Mouse (Mus musculus) testis, adult 2 months (tissue): ENCODE measurements at regions not wholly inside any gene's neighbourhood (a gene's known extent, or its start where the extent isn't known, plus 50 kb on each side); places are given as distances from the start of the nearest gene placed in this dataset.

Experiments used
- CTCF ChIP-seq: fragments of 200-500 bp; IDR thresholded peaks from 2 replicates; pipeline ENCODE4 v1.5.1; 2012; ENCODE audit warnings: low read depth, mild to moderate bottlenecking, inconsistent platforms, low read length, moderate library complexity; ENCODE audit not compliant: control insufficient read depth, insufficient read depth, insufficient replicate concordance
- POLR2A ChIP-seq: fragments of 200-500 bp; IDR thresholded peaks from 2 replicates; pipeline ENCODE4 v1.6.1; 2012; ENCODE audit warnings: low read depth, mild to moderate bottlenecking, inconsistent platforms, low read length, moderate library complexity; ENCODE audit not compliant: control insufficient read depth

- TF ChIP-seq CTCF = no peak
- TF ChIP-seq POLR2A = no peak
Observed at GRCm38 (mm10) chr5:44370006-44370405, 143.6 kb upstream of the Tapt1 start.
